Mouse (Mus musculus): ENCODE results near the gene Tedc1. TPM values are rescaled to one million over a fixed set of nuclear protein-coding genes. Genes with fewer than 3 reads are reported as not detected.

Gene Tedc1
- 10.2 and 14.4 TPM in 2 replicates for polyA plus RNA-seq (2014; fragmentation: Nextera tagmentation; extraction: Ambion mirVana)

DNA sequence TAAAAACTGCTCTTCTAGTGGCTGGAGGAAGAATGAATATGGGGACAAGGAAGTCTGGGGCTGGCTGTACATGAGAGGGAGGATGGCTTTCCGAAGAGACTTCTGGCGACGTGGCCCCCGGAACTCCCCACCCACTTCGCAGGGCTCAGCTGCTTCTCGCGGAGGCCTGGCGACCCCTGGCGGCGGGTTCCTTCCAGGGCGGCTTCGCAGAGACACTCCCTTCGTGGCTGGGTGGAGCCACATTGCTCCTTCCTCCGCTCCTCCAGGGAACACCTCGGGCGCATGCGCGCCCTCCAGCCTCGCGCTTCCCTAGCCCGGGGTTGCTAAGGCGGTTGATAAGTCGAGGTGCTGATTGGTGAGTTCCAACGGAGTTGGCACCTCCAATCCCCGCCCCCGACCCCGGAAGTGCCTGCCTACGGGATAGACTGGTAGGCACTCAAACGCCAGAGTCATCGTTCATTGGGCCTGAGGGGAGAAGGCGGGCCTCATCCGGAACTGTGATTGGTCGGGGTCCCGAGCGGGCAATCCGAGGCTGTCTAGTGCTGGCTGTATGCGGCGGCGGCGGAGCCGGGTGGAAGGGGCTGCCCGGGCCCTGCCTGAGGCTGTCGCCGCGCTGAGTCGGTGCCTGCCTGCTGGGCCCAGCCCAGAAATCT is at the start of gene Tedc1:
Gene Tedc1, plus strand, starts transcription at position 535 of the 653 bp plus-strand sequence.
- DNase-seq (ENCODE audit: low spot score): peak; percentile 97
- under 1% methylated on average over 46 of the region's 46 CpGs for WGBS
- peaks cover 21% of the 10 kb centered on the region for H3K4me1 ChIP-seq (replicated peaks; ENCODE audit: control insufficient read depth, insufficient read depth, low read length)
- H3K4me3 ChIP-seq (replicated peaks; ENCODE audit: low read length): peak within 1 kb of the TSS; percentile 50
- peak; percentile 98 for ATAC-seq (ENCODE audit: low FRiP score)
- H3K9ac ChIP-seq: peak within 1 kb of the TSS; percentile 61
- H3K27ac ChIP-seq: peak within 1 kb of the TSS; percentile 79
- H3K9me3 ChIP-seq (ENCODE audit: control insufficient read depth, low read length): no peaks in the 10 kb centered on the region
- H3K4me2 ChIP-seq (replicated peaks): peak within 1 kb of the TSS; percentile 82
- 0 out of 2 replicates have a peak, but pooled peaks cover 14% of the 10 kb centered on the region for H3K27me3 ChIP-seq (ENCODE audit: control insufficient read depth, insufficient read depth, low read length)
- H3K36me3 ChIP-seq (replicated peaks; ENCODE audit: control insufficient read depth, insufficient read depth): no peaks in the 10 kb centered on the region

DNA sequence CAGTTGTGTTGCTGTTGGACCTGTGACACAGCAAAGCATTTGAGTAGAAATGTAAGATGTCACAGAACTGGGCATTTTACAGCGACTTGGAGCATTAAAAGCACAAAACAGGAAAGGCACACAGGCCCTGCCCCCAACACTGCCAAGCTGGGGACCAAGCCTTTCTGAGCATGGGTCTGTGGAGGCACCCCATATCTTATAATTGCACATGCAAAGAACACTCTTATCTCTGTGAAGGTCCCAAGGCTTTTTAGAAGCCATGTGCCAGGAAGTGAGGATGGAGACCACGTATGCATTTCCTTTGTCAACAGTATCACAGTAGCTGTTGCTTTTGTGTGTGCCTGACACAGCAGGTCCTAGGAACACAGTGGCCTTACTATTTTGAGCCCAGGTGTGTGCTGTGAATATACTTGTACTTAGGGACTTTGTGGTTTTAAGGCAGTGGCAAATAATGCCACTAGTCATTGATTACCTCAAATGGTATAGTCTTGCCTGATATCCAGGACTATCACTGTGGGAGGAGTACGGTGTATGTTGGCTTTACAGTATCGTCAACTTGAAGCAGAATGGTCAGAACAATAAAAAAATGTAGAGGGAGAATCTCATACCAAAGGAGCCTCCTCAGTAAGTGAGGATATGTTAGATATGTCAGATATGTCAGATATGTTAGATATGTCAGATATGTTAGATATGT is 48.6 kb upstream of the Tedc1 start:
- no peaks in the 10 kb centered on the region for H3K9me3 ChIP-seq (ENCODE audit: control insufficient read depth, low read length)
- H3K4me2 ChIP-seq (replicated peaks): no peak overlapping the region
- no peak overlapping the region for H3K27ac ChIP-seq
- H3K4me1 ChIP-seq (replicated peaks; ENCODE audit: control insufficient read depth, insufficient read depth, low read length): peaks cover 6% of the 10 kb centered on the region; the same call in 1 of the 2 replicates
- DNase-seq (ENCODE audit: low spot score): no peak
- no peak overlapping the region for H3K4me3 ChIP-seq (replicated peaks; ENCODE audit: low read length)
- H3K27me3 ChIP-seq (ENCODE audit: control insufficient read depth, insufficient read depth, low read length): no peaks in the 10 kb centered on the region
- H3K9ac ChIP-seq: no peak overlapping the region
- 0 out of 2 replicates have a peak, but pooled peaks cover 4% of the 10 kb centered on the region for H3K36me3 ChIP-seq (replicated peaks; ENCODE audit: control insufficient read depth, insufficient read depth)
- ATAC-seq (ENCODE audit: low FRiP score): no peak
- WGBS: 86% methylated on average over 4 of the region's 4 CpGs

DNA sequence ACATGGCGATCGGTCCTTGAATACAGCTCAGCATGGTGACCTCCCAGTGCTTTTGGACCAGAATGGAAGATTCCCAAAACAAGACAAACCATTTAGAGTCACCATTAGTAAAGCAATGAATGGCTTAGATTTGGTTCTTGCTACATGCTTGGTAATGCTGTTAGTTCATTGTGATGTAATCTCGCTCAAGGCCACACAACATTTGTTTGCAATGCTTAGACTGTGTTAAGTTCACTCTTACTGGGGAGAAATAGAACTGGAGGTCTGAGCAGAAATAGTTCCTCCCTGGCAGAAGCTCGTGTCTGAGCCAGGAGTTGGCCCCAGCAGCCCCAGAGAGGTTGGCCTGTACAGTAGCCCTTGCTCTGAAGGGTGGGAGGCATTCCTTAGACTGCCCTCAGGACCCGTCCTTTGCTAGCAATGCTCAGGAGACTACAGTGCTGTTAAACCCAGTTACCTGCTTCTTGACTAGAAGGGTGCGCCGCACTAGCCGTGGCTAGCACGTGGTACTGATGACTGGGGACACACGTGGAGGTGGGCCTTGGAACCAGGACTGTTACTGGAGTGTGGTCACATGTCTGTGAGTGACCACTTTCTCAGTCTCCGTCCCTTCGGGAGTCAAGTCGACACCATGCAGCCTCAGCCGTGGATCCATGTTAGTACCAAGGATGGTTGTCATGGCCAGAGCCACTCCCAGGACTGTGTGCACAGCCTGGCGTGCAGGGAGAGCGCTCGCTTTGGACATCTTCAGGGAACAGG is 47.5 kb upstream of the Tedc1 start:
- Histone ChIP-seq H3K4me2 (replicated peaks) (no peak overlapping the region), H3K27ac (no peak overlapping the region), H3K4me3 (replicated peaks; ENCODE audit: low read length) (no peak overlapping the region), H3K36me3 (replicated peaks; ENCODE audit: control insufficient read depth, insufficient read depth) (0 out of 2 replicates have a peak, but pooled peaks cover 13% of the 10 kb centered on the region), H3K27me3 (ENCODE audit: control insufficient read depth, insufficient read depth, low read length) (no peaks in the 10 kb centered on the region), H3K4me1 (replicated peaks; ENCODE audit: control insufficient read depth, insufficient read depth, low read length) (peaks cover 6% of the 10 kb centered on the region; the same call in 1 of the 2 replicates), H3K9ac (no peak overlapping the region), H3K9me3 (ENCODE audit: control insufficient read depth, low read length) (no peaks in the 10 kb centered on the region)
- 91% methylated on average over 17 of the region's 17 CpGs for WGBS
- DNase-seq (ENCODE audit: low spot score) (no peak), ATAC-seq (ENCODE audit: low FRiP score) (no peak)

DNA sequence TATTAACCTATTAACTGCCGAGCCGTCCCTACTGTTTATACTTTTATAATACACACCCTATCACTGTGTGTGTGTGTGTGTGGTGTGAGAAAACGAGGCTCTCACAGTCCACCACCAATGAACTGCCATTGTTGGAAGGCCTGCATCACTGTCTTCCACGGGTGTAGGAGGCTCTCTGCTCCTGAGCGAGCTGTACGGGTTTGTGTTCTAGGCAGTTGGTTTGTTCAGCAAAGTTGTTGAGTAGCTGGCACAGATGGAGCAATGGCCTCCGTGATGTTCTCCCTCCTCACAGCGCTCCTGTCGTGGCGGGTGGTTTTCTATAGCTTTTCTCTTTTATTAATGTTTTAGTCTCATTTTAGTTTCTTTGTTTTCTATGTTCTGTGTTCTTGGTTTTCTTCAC is 46.4 kb upstream of the Tedc1 start:
- Histone ChIP-seq H3K4me3 (replicated peaks; ENCODE audit: low read length) (no peak overlapping the region), H3K36me3 (replicated peaks; ENCODE audit: control insufficient read depth, insufficient read depth) (peaks cover 24% of the 10 kb centered on the region), H3K27me3 (ENCODE audit: control insufficient read depth, insufficient read depth, low read length) (no peaks in the 10 kb centered on the region), H3K4me1 (replicated peaks; ENCODE audit: control insufficient read depth, insufficient read depth, low read length) (peaks cover 6% of the 10 kb centered on the region; the same call in 1 of the 2 replicates), H3K9ac (no peak overlapping the region), H3K9me3 (ENCODE audit: control insufficient read depth, low read length) (no peaks in the 10 kb centered on the region), H3K27ac (no peak overlapping the region), H3K4me2 (replicated peaks) (no peak overlapping the region)
- DNase-seq (ENCODE audit: low spot score): no peak
- WGBS: 87% methylated on average over 10 of the region's 10 CpGs
- no peak for ATAC-seq (ENCODE audit: low FRiP score)

DNA sequence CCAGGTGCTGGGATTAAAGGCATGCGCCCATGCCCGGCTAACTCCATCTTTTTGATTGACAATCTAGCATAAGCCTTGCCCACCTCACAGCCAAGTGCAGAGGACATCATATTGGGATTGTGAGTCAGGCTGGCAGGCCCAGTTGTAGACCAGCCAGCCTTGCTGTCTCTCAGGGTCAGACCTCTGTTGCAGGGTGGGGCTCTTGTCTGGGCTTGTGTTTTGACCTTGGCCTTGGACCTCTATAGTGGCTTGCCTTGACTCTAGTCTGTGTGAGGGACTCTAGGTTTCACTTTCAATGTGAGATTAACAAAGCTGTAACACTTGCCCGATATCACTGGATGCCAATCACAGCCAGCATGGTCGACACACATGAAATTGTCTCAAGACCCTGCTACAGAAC is 42.1 kb upstream of the Tedc1 start:
- H3K4me2 ChIP-seq (replicated peaks): no peak overlapping the region
- H3K36me3 ChIP-seq (replicated peaks; ENCODE audit: control insufficient read depth, insufficient read depth): peaks cover 61% of the 10 kb centered on the region
- no peaks in the 10 kb centered on the region for H3K27me3 ChIP-seq (ENCODE audit: control insufficient read depth, insufficient read depth, low read length)
- WGBS: 94% methylated on average over 4 of the region's 4 CpGs
- H3K9ac ChIP-seq: no peak overlapping the region
- DNase-seq (ENCODE audit: low spot score) (no peak), ATAC-seq (ENCODE audit: low FRiP score) (no peak)
- H3K4me3 ChIP-seq (replicated peaks; ENCODE audit: low read length): no peak overlapping the region
- H3K9me3 ChIP-seq (ENCODE audit: control insufficient read depth, low read length): no peaks in the 10 kb centered on the region
- no peak overlapping the region for H3K27ac ChIP-seq
- peaks cover 6% of the 10 kb centered on the region; the same call in 1 of the 2 replicates for H3K4me1 ChIP-seq (replicated peaks; ENCODE audit: control insufficient read depth, insufficient read depth, low read length)

DNA sequence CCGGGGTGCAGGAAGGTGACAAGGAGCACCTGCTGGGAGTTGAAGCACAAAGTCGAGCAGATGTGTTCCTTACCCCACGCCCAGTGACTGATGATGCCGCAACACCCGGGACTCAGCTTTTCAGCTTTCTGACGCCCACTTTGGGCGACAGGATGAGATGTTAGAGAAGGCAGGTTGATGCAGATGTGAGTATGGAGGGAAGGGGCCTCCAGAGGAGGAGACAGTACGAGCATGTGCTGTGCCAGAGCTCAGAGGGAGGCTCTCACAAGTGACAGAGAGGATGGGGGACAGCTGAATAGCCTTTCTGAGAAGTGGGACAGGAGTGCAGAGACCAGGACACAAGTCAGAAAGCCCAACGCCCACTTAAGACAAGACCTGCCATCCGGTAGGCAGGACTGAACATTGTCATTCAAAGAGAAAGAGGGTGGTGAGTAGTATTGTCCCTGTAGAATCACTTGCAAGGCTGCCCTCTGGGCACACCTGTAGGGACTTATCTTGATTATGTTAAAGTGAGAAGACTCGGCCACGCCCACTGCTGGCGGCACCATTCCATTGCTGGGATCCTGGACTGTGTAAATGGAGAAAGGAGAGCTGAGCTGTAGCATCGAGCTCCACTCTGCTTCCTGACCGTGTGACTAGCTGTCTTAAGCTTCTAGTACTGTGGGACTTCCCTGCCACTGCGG is 41.2 kb upstream of the Tedc1 start:
- Histone ChIP-seq H3K36me3 (replicated peaks; ENCODE audit: control insufficient read depth, insufficient read depth) (peaks cover 63% of the 10 kb centered on the region), H3K27me3 (ENCODE audit: control insufficient read depth, insufficient read depth, low read length) (no peaks in the 10 kb centered on the region), H3K4me1 (replicated peaks; ENCODE audit: control insufficient read depth, insufficient read depth, low read length) (peaks cover 6% of the 10 kb centered on the region; the same call in 1 of the 2 replicates), H3K27ac (no peak overlapping the region), H3K4me3 (replicated peaks; ENCODE audit: low read length) (no peak overlapping the region), H3K4me2 (replicated peaks) (no peak overlapping the region), H3K9ac (no peak overlapping the region), H3K9me3 (ENCODE audit: control insufficient read depth, low read length) (no peaks in the 10 kb centered on the region)
- ATAC-seq (ENCODE audit: low FRiP score): no peak
- DNase-seq (ENCODE audit: low spot score): no peak
- 88% methylated on average over 16 of the region's 16 CpGs for WGBS

DNA sequence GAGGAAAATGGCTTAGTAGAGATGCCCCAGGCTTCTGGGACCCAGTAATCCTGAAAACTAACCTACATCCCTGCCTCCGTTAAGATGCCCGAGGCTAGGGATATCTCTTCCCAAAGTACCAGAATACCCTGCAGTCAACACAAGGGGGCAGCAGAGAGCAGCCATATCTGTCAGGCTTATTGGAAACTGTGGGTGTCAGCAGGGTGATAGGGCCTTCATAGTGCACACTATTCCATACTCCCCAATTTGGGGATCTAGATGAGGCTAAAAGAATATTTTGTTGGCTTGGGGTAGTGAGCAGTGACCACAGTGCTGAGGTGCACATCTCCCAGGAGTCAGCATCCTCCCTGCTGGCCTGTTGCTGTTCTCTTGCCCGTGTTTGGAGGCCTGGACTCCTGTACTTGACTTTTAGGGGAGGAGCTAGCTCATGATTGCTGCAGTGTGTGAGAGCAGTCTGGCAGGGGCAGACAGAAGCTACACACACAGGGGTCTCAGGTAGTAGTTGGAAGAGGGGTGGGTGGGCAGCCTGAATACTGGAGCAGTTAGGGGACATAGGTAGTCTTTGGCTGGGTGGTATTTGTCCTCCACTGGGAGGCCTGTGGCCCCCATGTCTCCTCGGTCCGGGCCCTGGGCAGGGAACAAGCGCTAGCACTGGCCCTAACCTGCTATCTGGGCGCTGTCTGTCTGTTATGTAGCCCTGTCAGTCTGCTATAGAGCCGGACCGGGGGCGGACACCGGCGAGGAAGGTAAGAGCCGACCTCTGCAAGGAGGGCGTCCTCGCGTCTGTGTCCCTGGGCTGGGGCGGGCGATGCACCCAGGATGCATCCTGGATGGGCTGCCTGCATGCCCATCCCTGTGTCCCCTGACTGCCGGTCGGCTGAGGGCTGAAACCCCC is 36.5 kb upstream of the Tedc1 start:
- ATAC-seq (ENCODE audit: low FRiP score) (peak; percentile 73; the same call in 1 of the 2 replicates), DNase-seq (ENCODE audit: low spot score) (peak; percentile 89)
- no peak overlapping the region for H3K4me3 ChIP-seq (replicated peaks; ENCODE audit: low read length)
- peaks cover 86% of the 10 kb centered on the region for H3K36me3 ChIP-seq (replicated peaks; ENCODE audit: control insufficient read depth, insufficient read depth)
- no peaks in the 10 kb centered on the region for H3K27me3 ChIP-seq (ENCODE audit: control insufficient read depth, insufficient read depth, low read length)
- H3K4me2 ChIP-seq (replicated peaks): no peak overlapping the region
- no peak overlapping the region for H3K9ac ChIP-seq
- H3K9me3 ChIP-seq (ENCODE audit: control insufficient read depth, low read length): no peaks in the 10 kb centered on the region
- H3K27ac ChIP-seq: no peak overlapping the region
- no peaks in the 10 kb centered on the region for H3K4me1 ChIP-seq (replicated peaks; ENCODE audit: control insufficient read depth, insufficient read depth, low read length)
- WGBS: 87% methylated on average over 20 of the region's 20 CpGs

DNA sequence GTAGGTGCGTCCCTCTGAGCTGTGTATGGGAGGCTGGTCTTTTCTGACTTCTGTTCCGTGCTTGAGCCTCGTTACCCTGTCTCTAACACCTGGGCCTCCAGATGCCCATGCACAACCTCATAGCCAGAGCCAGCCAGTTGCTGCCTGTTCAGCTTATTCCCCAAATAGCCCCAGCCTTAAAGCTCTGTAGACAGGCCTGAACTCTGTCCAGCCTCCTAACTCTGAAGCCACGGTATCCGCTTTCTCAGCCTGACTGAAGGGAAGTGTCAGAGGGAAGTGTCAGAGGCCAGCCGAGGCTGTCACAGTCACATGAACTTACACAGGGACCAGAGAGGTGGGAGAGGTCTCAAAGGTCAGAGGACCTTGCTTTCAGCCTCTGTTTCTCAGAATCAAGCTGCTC is 31.5 kb upstream of the Tedc1 start:
- DNase-seq (ENCODE audit: low spot score): no peak
- H3K9me3 ChIP-seq (ENCODE audit: control insufficient read depth, low read length): no peaks in the 10 kb centered on the region
- H3K4me2 ChIP-seq (replicated peaks): no peak overlapping the region
- ATAC-seq (ENCODE audit: low FRiP score): no peak
- peaks cover 97% of the 10 kb centered on the region for H3K36me3 ChIP-seq (replicated peaks; ENCODE audit: control insufficient read depth, insufficient read depth)
- WGBS: 87% methylated on average over 6 of the region's 6 CpGs
- H3K4me3 ChIP-seq (replicated peaks; ENCODE audit: low read length): no peak overlapping the region
- H3K4me1 ChIP-seq (replicated peaks; ENCODE audit: control insufficient read depth, insufficient read depth, low read length): no peaks in the 10 kb centered on the region
- H3K9ac ChIP-seq: no peak overlapping the region
- no peaks in the 10 kb centered on the region for H3K27me3 ChIP-seq (ENCODE audit: control insufficient read depth, insufficient read depth, low read length)
- no peak overlapping the region for H3K27ac ChIP-seq

All from hindbrain, embryonic 14.5 days (tissue).